Mouse (Mus musculus): ENCODE data around the gene Tbxas1.
A peak's percentile ranks its signal among the peaks of the same experiment; 100 is the strongest.

- peak; percentile 52 for TF ChIP-seq EP300 (IDR thresholded peaks at IDR 0.05; ENCODE audit: low read depth)
- no peak for TF ChIP-seq CTCF (IDR thresholded peaks at IDR 0.05; ENCODE audit: low read depth)
These were observed 46.6 kb downstream of the Tbxas1 start for GRCm38 (mm10) chr6:38921810-38922116.

All from liver, embryonic 14.5 days (tissue).